Mouse (Mus musculus) intestine, postnatal 0 days (tissue): ENCODE measurements around the gene Sema6b. TPM values are rescaled to one million over a fixed set of nuclear protein-coding genes. Genes with fewer than 3 reads are reported as not detected.

Source experiments
- ATAC-seq: fragments of 200-750 bp; cut with Nextera tagmentation; 2 replicates; pipeline ENCODE4 v1.8.0; 2017; ENCODE audit warnings: mild to moderate bottlenecking, moderate TSS enrichment, moderate library complexity
- H3K27ac ChIP-seq: fragments of 300-500 bp; sonication (generic); 2 replicates; pipeline ENCODE4 v1.5.1; 2014; ENCODE audit warnings: mild to moderate bottlenecking, low read depth, low read length, moderate library complexity
- H3K27me3 ChIP-seq: fragments of 300-500 bp; sonication (generic); replicated peaks from 2 replicates; pipeline ENCODE4 v1.6.1; 2014; ENCODE audit warnings: low read length, mixed read lengths; ENCODE audit not compliant: control insufficient read depth, insufficient read depth
- H3K36me3 ChIP-seq: fragments of 300-500 bp; sonication (generic); 2 replicates; pipeline ENCODE4 v1.6.1; 2014; ENCODE audit warnings: mild to moderate bottlenecking, moderate library complexity; ENCODE audit not compliant: control insufficient read depth, insufficient read depth
- H3K4me1 ChIP-seq: fragments of 300-500 bp; sonication (generic); replicated peaks from 2 replicates; pipeline ENCODE4 v1.6.1; 2014; ENCODE audit warnings: antibody characterized with exemption, low read length, mixed read lengths; ENCODE audit not compliant: control insufficient read depth, insufficient read depth
- H3K4me2 ChIP-seq: fragments of 300-500 bp; sonication (generic); replicated peaks from 2 replicates; pipeline ENCODE4 v1.6.1; 2014; ENCODE audit warnings: low read depth, mild to moderate bottlenecking, moderate library complexity
- H3K4me3 ChIP-seq: fragments of 300-500 bp; sonication (generic); 2 replicates; pipeline ENCODE4 v1.5.1; 2014; ENCODE audit warnings: low read depth, low read length
- H3K9ac ChIP-seq: fragments of 300-500 bp; sonication (generic); 2 replicates; pipeline ENCODE4 v1.6.1; 2014; ENCODE audit warnings: mild to moderate bottlenecking, low read depth, low read length
- H3K9me3 ChIP-seq: fragments of 300-500 bp; sonication (generic); 2 replicates; pipeline ENCODE4 v1.6.1; 2016; ENCODE audit warnings: mixed run types; ENCODE audit not compliant: control insufficient read depth
- CTCF ChIP-seq: sonication (generic); IDR thresholded peaks from 2 replicates; pipeline ENCODE4 v1.5.1; 2016; ENCODE audit warnings: low read depth, mild to moderate bottlenecking, control low read depth, antibody characterized with exemption, moderate library complexity
- WGBS: fragments of 180-500 bp; shearing (Covaris S2); extraction: QIAGEN DNeasy Blood & Tissue Kit; methylation state at CpG from one replicate; pipeline ENCODE4 v1.1.7; 2014; 5-methylcytosine and 5-hydroxymethylcytosine counted together
- polyA plus RNA-seq: library from polyadenylated mRNA; unstranded; fragments of >200 nt; fragmentation: Nextera tagmentation; extraction: Ambion mirVana; gene quantifications from 2 replicates; pipeline ENCODE4 v1.2.1, GENCODE M21; 2015

Sema6b gene
- polyA plus RNA-seq, 1 experiment from 2014 or later, result 1.1 TPM

DNA sequence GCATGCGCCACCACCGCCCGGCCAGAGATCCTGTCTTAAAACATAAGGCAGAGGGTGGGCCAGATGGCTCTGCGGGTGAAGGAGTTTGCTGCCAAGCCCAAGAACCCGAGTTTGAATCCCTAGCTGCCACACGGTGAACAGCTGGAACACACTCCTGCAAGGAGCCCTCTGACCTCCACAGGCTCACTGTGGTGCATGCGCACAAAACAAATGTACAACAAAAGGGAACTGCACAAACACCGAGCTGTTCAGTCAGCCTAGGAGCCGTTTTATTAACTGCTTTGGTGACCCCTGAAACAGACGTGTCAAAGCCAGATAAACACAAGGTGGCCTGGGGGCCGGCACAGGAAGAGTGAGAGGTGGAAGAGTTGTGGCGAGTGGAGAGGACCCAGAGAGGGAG, 20.7 kb downstream of the Sema6b start:
- no peak overlapping the region for H3K4me3 ChIP-seq
- H3K36me3 ChIP-seq, result peaks cover 5% of the 10 kb centered on the region; the same call in 1 of the 2 replicates
- H3K4me1 ChIP-seq, result peaks cover 4% of the 10 kb centered on the region; the same call in 1 of the 2 replicates
- H3K27me3 ChIP-seq, result peaks cover 60% of the 10 kb centered on the region
- H3K27ac ChIP-seq, result no peak overlapping the region
- H3K4me2 ChIP-seq, result peak overlapping the region; percentile 48
- H3K9me3 ChIP-seq, result peaks cover 9% of the 10 kb centered on the region
- ATAC-seq, result no peak
- no peak for TF ChIP-seq CTCF
- WGBS, result 40% methylated on average over 12 of the region's 12 CpGs
- H3K9ac ChIP-seq, result no peak overlapping the region

DNA sequence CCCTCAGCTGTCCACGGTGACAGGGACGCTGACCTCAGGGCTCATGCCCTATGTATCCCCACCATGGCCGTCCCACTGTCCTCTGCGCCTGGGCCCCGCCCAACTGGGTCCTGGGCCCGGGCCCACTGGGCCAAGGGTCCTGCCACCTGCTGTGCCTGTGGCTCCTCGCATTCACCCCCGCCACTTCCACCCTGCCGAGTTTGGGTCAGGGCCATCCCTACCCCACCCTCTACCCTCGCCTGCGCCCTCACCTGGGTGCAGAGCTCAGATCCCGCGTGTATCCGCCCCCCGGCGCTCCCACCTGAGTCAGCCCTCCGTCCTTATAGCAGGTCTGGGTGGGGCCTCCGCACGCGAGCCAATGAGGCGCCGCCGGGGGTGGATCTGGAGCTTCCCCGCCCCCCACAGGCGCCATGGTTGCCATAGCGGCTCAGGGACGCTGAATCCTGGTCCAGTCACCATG, 22.9 kb downstream of the Sema6b start, which contains the start of gene Plin5:
Plin5 (minus strand) TSS at position 346 of the 460 bp plus-strand sequence.
- no peak for TF ChIP-seq CTCF
- Histone ChIP-seq H3K27ac (no peak within 1 kb of the TSS), H3K27me3 (peaks cover 41% of the 10 kb centered on the region), H3K36me3 (no peaks in the 10 kb centered on the region), H3K4me1 (peaks cover 4% of the 10 kb centered on the region; the same call in 1 of the 2 replicates), H3K9ac (no peak within 1 kb of the TSS), H3K9me3 (peaks cover 4% of the 10 kb centered on the region), H3K4me3 (peak within 1 kb of the TSS; percentile 31), H3K4me2 (peak within 1 kb of the TSS; percentile 70)
- under 1% methylated on average over 27 of the region's 27 CpGs for WGBS
- peak; percentile 36; the same call in 1 of the 2 replicates for ATAC-seq

- Histone ChIP-seq H3K9me3 (no peaks in the 10 kb centered on the region), H3K9ac (no peak overlapping the region), H3K27me3 (peaks cover 30% of the 10 kb centered on the region), H3K36me3 (no peaks in the 10 kb centered on the region), H3K4me2 (no peak overlapping the region), H3K4me1 (peaks cover 4% of the 10 kb centered on the region; the same call in 1 of the 2 replicates), H3K4me3 (no peak overlapping the region), H3K27ac (no peak overlapping the region)
- no peak for TF ChIP-seq CTCF
- 66% methylated on average over 10 of the region's 10 CpGs for WGBS
- ATAC-seq, result no peak
These were observed 23.9 kb downstream of the Sema6b start for GRCm38 (mm10) chr17:56116193-56116592.

DNA sequence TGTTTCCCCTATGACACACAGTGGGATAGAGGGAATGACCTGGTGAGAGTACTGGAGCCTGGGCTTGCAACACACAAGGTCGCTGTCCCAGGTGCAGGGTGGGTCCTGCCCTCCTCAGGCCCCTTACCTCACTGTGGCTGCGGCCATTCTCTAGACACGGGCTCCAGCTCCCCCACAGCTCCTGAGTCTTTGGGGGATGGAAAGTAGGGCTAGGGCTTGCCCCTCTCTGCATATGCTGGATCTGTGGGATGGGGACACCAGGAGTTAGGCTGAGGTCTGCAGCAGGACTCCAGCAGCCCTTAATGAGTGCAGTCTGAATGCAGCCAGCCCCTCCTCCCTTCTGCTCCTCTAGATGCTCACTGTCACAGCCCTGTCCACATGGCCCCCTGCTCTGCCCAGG, 27.4 kb downstream of the Sema6b start:
- no peak overlapping the region for H3K4me2 ChIP-seq
- no peak overlapping the region for H3K27ac ChIP-seq
- no peaks in the 10 kb centered on the region for H3K36me3 ChIP-seq
- peaks cover 4% of the 10 kb centered on the region; the same call in 1 of the 2 replicates for H3K4me1 ChIP-seq
- TF ChIP-seq CTCF, result no peak
- no peak overlapping the region for H3K9ac ChIP-seq
- ATAC-seq, result no peak
- no peaks in the 10 kb centered on the region for H3K27me3 ChIP-seq
- no peak overlapping the region for H3K4me3 ChIP-seq
- H3K9me3 ChIP-seq, result no peaks in the 10 kb centered on the region
- whole genome bisulfite sequencing, result 77% methylated on average over 3 of the region's 3 CpGs

DNA sequence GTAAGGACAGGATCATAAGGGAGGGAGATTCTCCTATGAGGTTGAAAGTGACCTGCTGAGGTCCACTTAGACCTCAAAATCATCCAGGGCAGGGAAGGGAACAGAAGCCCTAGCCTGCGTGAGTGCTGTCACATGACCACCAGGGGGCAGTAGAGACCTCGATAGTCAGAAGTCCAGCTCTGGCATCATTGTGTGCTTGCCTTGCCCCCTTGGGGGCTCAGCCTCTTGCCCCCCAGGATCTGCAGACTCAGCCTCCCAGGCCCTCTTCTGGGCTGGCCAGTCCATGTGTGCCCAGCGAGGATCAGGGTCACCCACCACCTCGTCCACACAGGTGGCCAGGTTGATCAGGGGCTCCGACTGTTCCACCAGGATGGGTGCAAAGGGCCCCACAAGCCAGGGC, 28.3 kb downstream of the Sema6b start:
- Histone ChIP-seq H3K4me1 (no peaks in the 10 kb centered on the region), H3K27me3 (no peaks in the 10 kb centered on the region), H3K27ac (no peak overlapping the region), H3K36me3 (no peaks in the 10 kb centered on the region), H3K4me2 (no peak overlapping the region), H3K9ac (no peak overlapping the region), H3K9me3 (no peaks in the 10 kb centered on the region), H3K4me3 (no peak overlapping the region)
- 54% methylated on average over 5 of the region's 5 CpGs for WGBS
- peak; percentile 91 for TF ChIP-seq CTCF
- ATAC-seq, result peak; percentile 17; the same call in 1 of the 2 replicates

GRCm38 (mm10) chr17:56111021-56111420, 29.1 kb downstream of the Sema6b start:
- no peak for ATAC-seq
- no peaks in the 10 kb centered on the region for H3K27me3 ChIP-seq
- no peak overlapping the region for H3K4me2 ChIP-seq
- no peak for TF ChIP-seq CTCF
- no peaks in the 10 kb centered on the region for H3K9me3 ChIP-seq
- H3K4me3 ChIP-seq, result no peak overlapping the region
- no peaks in the 10 kb centered on the region for H3K4me1 ChIP-seq
- no peak overlapping the region for H3K9ac ChIP-seq
- no peak overlapping the region for H3K27ac ChIP-seq
- WGBS, result 67% methylated on average over 1 of the region's 1 CpGs
- no peaks in the 10 kb centered on the region for H3K36me3 ChIP-seq
